Mouse (Mus musculus) left cerebral cortex, adult 9 months (tissue): ENCODE measurements at regions not wholly inside any gene's neighbourhood (a gene's known extent, or its start where the extent isn't known, plus 50 kb on each side); places are given as distances from the start of the nearest gene placed in this dataset.
A peak's percentile ranks its signal among the peaks of the same experiment; 100 is the strongest.

ENCODE experiments used
- DNase-seq, 2 experiments: peaks; one replicate each; pipeline ENCODE4 v3.0.0; 2022; ENCODE audit warnings: low spot score in 2 of 2

- no peak for DNase-seq
These were observed 80.8 kb upstream of the Dnajc24 start for GRCm38 (mm10) chr2:106083801-106084800.

- DNase-seq: no peak
These were observed 79.7 kb upstream of the Dnajc24 start for GRCm38 (mm10) chr2:106083001-106083400.

DNA sequence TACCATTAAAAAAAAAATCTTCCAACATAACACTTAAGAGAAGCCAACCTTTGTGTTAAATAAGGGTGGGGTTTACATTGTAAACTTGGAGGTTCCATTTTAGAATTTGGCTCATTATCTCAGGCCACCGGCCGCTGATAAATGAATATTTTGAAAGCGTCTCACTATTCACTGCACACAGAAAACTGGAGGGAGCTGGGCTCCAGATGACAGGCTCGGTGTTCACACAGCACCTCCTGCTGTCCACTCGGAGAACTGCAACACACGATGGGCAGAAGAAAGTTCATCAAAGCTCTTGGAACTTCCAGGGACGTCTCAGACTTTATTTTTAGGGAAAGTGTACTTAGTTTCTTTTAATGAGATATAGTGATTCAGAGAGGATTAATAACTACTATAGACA is 78.6 kb upstream of the Dnajc24 start:
- peak; percentile 3 to 74 for DNase-seq

- no peak for DNase-seq
These were observed 77.3 kb upstream of the Dnajc24 start for GRCm38 (mm10) chr2:106080626-106081025.

GRCm38 (mm10) chr2:106078591-106078990 is 75.2 kb upstream of the Dnajc24 start:
- DNase-seq: no peak

- DNase-seq: no peak
These were observed 71.1 kb upstream of the Dnajc24 start for GRCm38 (mm10) chr2:106074441-106074840.

- DNase-seq: no peak
These were observed 61.0 kb upstream of the Dnajc24 start for GRCm38 (mm10) chr2:106064316-106064715.
